Mouse (Mus musculus): ENCODE measurements around the gene Csnk1d.
A peak's percentile ranks its signal among the peaks of the same experiment; 100 is the strongest.

Gene Csnk1d

DNA sequence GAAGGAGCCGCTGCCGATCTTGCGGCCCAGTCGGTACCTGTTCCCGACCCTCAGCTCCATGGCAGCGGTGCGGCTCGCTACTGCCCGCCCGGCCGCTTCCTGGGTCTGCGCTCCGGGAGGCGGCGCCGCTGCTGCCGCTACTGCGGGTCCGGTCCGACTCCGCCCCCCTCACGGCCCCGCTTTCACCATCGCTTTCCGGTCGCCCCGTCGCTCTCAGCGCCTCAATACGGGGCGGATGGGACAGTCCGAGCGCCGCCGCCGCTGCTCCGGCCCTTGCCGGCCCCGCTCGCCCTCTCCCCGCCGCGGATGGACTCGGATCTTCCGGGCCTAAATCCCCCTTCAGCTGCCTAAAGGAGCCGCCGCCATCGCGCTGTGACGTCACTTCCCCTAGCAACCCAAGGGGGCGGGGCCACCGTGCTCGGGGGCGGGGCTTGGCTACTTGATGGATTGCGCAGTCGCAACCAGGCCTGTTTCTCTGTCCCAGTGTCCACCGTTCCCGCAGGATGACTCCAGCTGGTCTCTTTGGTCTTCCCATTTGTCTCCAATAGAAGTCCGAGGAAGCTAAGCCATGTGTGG, at the start of gene Csnk1d:
Gene Csnk1d (minus strand): TSS at position 380 of the 576 bp plus-strand sequence.
- peak; percentile 99 to 100 for DNase-seq (ENCODE audit: low spot score in 2 of 2)

DNA sequence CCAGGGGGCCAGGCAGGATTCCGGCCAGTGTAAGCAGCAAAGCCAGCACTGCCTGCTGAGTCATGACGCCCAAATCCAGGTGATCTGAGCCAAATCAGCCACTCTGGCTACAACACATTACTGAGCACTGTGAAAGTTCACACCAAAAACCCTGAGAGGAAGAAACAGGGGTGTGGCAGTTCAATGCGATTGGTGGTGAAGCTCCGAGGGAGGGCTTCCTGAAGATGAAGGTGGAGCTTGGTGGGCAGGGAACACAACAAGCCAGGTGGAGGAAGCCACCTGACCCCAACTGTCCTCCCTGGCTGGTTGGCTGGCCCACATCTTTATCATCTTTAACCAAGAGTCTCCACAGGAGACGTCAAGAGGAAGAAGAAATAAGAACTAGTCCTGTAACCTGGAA, 48.2 kb upstream of the Csnk1d start, which contains the start of gene Cd7:
Gene Cd7 (minus strand): TSS at position 117 of the 400 bp plus-strand sequence.
- DNase-seq (ENCODE audit: low spot score in 2 of 2): no peak

DNA sequence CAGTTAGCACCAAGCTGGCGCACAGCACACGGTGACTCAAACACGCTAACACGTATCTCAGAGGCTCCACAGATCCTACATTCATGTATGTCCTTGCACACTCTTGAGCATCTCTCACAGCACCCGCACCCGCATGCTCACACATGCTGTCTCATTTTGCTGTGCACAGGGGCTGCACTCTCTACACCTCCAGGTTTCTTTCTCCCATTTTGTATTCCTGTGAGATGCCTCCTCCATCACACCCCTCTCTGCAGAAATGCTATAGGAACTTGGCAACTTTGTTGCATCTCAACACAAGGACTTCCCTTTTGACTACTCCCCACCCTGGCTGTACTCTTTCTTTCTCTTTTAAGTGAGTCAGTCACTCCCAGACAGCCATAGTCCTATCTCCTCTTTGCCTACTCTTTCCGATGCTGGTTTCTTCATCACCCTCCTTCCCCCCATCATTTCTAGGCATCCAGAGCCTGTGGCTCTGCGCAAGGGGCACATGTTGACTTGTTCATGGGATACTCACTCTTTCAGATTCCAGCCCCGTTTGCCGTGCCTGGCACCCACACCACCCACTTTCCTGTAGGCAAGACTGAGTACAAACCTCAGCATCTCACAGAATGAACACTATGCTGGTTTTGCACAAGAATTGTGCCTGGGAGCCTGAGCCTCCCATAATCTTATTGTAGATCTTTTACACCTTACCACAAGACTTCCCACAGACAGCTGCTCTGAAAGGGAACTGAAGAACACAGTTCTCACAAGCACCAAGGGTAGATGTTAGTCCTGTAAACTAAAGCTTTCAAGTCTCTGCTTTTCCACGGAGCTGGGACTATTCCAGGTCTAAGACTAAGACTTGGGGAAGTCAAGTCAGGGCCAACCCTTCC, 47.5 kb upstream of the Csnk1d start:
- peak; percentile 44 to 62 for DNase-seq (ENCODE audit: low spot score in 2 of 2)

DNA sequence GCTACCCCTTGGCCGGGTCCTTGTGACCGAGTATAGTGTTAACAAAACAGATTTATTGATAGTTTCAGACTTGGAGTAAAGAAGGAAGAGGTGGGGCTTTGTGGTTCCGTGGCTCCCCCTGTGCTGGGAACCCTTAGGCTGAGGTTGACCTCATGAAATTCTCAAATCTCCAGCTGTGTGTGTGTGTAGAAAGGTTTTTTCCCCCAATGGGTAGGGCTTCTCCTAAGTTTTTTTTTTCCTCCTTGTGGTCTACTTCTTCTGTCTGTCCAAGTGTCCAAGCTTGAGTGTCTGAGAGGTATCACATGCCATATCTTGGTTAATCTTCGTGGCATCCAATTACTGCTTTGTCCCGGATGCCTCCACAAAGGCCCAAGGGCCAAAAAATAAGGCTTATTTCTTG, 42.0 kb upstream of the Csnk1d start:
- no peak for DNase-seq (ENCODE audit: low spot score in 2 of 2)

DNA sequence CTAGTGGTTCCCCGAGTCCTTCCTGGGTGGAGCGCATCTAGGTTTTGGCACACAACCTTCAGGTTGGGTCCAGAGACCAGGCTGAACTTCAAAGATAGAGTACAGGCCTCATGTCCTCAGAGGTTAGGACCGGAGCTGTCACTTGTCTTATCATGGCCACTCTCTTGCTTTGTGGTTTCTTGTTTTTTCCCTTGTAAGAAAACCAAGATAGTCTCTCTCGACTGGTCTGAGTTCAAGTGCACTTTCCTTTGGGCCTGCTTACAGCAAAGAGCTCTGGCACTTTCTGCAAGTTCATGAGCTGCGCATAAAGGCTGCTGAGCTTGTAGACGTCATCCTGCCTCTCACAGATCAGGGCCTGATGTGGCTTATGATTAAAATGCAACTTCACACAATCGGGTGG, 36.1 kb upstream of the Csnk1d start:
- no peak for DNase-seq (ENCODE audit: low spot score in 2 of 2)

DNA sequence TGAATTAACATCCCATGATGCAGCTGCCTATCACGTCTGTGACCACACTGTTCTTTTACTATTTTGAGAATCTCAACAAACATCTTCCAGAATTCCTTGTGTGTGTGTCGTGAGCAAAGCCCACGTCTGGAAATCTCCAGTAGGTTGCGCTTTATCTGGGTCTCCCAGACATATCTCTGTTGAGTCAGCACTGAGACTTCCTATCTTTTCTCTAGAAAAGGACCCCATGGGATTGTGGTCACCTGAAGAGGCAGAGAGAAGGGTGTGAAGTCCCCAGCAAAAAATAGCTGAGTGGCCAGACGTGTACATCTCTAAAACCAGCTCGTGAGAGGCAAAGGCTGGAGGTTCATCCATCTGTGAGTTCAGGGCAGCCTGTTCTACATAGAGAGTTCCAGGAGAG, 33.0 kb upstream of the Csnk1d start:
- DNase-seq (ENCODE audit: low spot score in 2 of 2): peak in 1 of 2 experiments; percentile 21

DNA sequence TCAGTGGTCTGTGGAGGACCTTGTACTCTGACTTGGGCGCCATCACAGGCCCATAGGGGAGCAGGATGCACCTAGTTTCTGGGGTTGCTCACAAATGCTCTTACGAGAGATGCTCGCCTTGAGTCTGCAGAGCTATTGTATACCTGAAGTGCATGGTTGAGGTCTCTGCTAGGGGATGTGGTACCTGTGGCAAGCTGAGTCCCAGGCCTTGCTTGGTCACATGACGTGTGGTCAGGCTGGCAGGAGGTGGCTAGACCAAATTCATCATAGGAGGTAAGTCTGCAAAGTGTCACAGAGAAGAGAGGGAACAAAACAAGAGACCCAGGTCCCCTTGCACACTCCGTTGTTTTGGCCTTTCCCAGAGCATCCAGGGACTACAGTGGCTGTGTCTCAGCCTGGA, 28.4 kb upstream of the Csnk1d start:
- DNase-seq (ENCODE audit: low spot score in 2 of 2): no peak

DNA sequence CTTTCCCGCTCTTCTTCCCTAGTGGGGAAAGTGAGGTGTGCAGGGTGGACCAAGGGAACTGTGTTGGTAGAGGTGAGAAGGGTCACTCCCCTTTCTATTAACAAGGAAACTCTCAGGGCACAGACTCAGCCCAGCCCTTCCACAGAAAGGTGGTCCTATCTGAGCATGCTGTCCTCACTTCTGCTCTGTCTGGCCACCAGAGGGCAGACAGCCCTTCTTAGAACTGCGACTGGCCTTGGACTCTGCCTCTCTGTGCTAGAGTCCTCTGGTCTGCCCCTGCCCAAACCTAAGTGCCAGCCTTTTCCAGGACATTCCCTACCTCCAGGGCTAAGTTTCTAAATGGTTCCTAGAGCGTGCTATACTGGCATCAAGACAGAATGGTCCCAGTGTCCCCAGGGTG, 26.6 kb upstream of the Csnk1d start:
- peak in 1 of 2 experiments; percentile 61 for DNase-seq (ENCODE audit: low spot score in 2 of 2)

DNA sequence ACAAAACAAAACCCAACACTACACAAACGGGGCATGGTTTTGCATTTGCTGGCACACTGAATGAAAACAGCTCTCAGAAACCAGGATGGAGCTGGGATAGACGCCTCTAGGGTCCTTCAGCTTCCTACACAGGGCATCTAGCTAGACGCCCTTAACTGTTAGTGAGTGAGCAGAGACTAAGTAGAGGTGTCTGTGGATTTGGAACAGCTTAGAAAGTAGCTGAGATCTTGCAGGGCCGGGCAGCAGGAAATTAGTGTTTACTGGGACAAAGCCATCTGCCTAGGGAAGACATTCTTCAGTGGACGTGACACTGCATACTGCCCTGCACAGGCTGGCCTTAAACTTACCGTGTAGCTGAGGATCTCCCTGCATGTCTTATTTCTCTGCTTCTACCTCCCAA, 24.3 kb upstream of the Csnk1d start:
- no peak for DNase-seq (ENCODE audit: low spot score in 2 of 2)

DNA sequence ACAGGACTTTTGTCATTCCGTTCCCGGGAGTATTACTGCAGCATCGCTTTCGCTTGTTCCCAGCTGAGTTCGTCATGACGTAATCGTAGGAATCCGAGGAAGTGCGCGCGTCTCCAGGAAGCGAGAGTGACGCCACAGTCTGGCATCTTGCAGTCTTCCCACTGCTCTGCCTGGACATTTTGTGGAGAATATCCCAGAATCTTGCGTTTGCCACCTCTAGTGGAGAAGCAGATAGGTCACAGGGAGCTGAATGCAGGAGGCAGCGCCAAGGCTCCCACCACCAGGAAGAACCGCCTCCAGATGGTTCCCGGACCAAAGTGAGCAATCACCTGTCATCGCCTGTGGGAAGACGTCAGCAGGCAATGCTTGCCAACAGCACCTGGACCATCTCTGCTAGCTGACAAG, 23.8 kb upstream of the Csnk1d start:
- peak; percentile 62 to 66 for DNase-seq (ENCODE audit: low spot score in 2 of 2)

DNA sequence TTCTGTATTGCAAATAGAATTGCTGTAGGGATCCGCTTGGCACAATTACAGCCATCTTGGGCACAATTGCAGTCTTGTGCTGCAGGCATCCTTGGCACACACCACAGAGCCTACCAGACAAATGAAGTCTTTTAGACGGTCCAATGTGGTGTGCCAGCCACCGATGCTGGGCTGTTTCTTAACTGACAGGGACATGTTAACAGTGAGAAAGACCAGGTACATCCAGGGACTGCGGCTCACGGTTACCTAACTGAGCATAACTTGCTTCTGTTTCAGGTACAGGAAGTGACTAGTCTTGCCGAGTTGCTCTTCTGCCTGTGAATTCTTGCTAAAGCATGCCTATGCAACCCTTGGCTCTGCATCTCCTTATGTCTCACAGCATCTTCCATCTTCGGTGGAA, 22.5 kb upstream of the Csnk1d start:
- peak in 1 of 2 experiments; percentile 17 for DNase-seq (ENCODE audit: low spot score in 2 of 2)

DNA sequence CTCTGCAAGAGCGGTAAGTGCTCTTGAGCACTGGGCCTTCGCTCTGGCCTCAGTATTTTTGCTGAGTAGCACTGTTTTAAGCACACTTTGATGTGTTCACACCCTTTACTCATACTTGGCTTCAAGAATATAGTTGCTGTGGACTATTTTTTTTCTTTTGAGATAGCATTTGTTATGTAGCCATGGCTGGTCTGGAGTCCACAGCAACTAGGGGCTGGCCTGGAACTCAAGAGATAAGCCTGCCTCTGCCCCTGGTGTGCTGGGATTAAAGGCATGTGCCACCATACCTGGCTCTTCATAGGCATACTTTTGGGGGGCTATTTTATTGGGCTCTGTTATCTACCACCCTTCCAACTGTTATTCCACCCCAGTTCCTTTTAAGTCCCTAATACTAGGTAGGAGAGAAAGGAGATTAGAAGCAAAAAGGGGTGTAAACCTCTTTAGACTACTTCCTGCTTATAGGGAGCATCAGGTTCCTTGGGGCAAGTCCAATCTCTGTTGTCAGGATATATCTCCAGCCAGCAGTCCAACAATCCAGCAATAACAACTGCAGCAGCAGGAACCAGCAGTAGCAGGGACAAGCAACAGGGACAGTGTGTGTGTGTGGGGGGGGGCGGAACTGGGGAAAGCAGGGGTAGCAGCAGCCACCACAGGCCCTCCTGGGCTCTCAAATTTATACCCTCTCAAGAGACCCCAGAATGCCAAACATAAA, 19.1 kb upstream of the Csnk1d start:
- DNase-seq (ENCODE audit: low spot score in 2 of 2): no peak

DNA sequence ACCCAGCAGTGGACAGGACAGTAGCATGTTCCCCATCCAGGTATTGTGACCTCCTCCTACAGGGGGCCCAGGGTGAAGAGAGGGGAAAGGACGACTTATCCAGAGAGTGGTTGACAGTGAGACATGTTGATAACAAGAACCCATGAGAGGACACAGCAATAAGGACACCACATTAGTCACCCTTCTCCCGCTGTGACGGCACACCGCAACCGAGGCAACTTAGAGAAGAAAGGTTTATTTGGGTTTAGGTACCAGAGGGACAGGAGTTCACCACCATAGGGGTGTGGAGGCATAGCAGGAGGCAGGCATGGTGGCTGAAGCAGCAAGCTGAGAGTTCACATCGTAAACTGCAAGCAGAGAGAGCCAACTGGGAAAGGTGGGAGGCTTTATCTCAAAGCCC, 15.1 kb upstream of the Csnk1d start:
- no peak for DNase-seq (ENCODE audit: low spot score in 2 of 2)

DNA sequence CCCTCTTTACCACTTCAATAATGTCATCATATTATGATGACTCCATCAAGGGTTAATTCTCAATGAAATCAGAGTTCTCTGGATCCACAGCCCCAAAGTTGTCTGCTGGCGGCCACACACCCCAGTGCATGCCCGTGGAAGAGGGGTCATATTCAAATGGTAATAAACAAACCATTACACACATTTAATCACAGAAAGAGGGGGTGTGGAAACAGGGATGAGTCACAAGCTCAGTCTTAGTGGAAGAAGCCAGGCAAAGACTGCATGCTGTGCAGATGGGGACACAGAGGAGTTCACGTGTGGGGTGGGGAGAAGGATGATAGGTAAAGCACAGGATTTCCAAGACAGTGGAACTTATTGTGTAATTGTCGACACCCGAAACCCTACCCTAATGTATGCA, 13.2 kb upstream of the Csnk1d start:
- no peak for DNase-seq (ENCODE audit: low spot score in 2 of 2)

DNA sequence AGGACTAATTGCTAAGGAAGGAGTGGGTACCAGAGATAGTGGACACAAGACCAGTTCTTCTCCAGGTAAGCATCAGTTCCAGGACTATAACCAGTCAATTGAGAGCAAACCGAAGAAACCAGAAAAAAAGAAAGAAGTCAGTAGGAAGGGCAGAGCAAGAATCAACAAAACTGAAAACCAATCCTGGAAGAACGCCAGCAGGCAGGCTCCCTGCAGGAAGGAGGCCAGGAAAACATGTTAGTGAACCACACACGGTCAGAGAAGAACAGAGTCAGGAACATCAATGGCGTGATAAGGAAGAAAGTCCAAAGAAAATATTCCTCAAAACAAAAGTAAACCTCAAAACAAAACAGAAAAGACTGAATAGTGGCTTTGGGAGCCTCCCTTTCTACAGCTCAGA, 10.8 kb upstream of the Csnk1d start:
- no peak for DNase-seq (ENCODE audit: low spot score in 2 of 2)

DNA sequence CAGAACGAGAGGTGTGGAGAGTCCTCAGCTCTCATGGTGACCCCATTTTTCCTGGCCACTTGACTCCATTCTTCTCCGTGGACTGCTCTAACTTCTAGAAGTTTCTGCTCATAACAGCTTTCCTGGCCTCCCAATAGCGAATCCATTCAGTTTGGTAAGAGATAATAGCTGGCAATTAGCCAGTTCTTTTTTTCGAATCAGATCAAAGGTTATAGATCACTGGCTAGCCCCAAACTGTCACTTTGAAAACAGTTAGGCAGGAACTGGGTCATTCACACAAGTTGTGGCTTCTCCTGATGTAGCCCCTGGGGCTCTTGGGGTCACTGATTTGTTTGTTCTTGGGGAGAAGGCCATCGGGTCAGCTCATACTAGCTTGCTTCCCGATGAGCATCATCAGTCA, 3.6 kb upstream of the Csnk1d start:
- no peak for DNase-seq (ENCODE audit: low spot score in 2 of 2)

DNA sequence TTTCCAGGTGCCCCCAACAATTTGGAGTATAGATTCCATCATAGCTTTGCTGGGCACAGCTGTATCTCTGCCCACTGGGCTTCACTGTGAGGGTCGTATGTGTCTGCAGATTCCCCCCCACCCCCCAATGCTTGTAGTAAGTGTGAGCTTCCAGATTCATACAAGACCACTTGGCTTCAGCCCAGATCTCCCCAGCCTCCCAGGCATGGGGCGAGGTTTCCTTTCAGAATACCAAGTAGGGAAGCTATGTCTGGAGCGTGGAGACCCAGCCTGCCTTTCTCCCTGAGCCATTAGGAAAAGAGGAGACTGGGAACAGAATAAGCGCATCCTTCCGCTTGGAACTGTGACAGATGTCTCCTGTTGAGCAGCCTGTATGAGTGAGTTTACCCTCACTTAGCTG, 2.5 kb upstream of the Csnk1d start:
- no peak for DNase-seq (ENCODE audit: low spot score in 2 of 2)

DNA sequence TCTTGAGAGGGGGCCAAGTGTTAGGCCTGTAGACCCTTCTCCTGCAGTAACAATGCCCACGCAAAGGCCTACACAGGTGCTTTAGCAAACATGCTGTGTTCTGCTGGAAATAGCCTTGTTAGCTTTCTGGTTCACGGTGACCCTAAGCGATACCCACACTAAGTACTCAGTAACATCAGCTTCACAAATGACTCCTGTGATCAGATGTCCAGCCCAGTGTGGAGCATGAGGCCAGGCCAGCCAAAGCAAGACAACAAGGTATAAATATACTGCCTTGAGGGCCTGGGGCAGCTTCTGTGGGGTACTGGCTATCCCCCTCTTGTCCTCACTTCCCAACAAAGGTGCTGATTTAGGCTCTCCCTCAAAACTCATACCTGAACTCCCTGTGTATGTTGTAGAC, 1.9 kb upstream of the Csnk1d start:
- DNase-seq (ENCODE audit: low spot score in 2 of 2): no peak

DNA sequence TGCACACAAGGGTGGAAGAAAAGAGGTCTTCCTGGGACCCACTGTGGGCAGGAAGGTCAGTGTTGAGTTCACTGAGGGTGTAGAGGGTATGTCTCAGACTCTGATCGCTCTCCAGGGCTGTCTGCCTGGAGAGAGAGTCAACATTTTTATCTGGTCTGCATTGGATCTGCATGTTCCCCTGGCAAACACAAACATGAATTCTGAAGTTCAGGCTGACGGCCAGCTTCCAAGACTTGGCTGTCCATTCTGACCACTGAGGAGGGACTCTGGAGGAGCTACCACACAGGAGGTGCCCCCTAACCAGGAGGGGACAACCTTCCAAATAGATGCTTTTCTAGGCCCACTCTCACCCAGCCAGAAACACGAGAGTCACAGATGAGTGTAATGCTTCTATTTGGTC, 661 bp upstream of the Csnk1d start:
- DNase-seq (ENCODE audit: low spot score in 2 of 2): peak in 1 of 2 experiments; percentile 19

DNA sequence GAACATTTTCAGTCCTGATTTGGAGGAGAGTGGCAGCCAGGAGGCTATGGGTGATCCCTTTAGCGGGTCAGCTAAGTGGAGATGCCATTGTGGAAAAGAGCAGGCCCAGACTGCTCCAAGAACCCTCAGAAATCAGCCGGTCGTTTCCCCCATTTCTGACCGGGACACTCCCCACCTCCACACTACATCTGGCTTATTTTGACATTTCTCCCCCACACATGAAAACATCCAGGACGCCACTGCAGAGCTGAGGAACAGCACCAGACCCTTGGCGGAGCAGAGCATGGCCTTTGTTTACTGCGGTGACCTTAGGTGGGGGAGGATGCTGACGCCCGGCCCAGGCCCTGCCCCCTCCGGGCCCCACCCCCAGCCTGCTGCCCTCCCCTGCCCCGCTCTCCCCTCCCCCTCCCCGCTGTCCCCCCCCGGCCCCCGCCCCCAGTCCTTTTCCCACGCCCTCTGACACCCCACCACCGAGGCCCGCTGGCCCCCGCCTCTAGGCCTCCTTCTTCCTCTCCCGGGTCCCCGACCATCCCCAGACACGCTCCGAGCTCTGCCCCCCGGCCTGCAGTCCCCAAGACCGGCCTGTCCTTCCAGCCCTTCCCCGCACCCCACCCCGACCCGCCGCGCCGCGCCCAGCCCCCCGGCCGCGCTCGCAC, 876 bp downstream of the Csnk1d start:
- DNase-seq (ENCODE audit: low spot score in 2 of 2): no peak

DNA sequence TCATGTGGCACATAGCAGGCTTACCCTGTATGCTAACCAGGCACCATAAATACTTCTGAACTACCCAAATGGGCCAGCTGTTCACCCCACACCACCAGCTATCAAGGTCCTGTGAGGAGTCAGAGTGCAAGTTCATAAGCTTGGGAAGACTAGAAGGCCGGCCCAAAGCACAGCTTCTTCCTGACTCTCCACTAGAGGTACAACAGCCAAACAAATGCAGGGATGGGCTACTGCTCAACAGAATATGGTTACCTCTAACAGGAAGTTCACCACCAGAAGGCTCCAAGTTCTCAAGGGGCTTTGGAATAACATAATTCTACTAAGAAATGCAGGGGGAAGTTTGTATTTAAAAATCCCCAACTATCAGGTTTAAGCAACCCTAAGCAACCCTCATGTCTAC, 1.6 kb downstream of the Csnk1d start:
- no peak for DNase-seq (ENCODE audit: low spot score in 2 of 2)

DNA sequence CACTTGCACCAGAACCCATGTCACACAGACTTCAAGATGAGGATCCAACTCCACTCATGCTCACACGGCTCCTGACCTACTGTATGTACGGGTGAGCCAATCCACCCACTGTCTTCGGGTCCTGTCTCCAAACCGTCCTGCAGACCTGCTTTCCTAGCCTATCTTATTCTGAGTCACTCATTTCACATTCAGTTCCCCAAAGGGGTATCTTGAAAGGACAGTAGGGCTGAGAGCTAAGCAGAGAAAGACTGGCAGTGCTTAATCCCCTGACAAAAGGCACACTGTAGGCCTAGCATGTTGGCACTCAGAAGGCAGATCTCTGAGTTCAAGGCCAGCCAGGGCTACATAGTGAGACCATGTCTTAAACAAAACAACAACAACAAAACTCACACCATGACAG, 2.7 kb downstream of the Csnk1d start:
- no peak for DNase-seq (ENCODE audit: low spot score in 2 of 2)

Data from frontal cortex, postnatal 36 days (tissue).